Mouse (Mus musculus): ENCODE measurements at regions not wholly inside any gene's neighbourhood (a gene's known extent, or its start where the extent isn't known, plus 50 kb on each side); places are given as distances from the start of the nearest gene placed in this dataset.

DNA sequence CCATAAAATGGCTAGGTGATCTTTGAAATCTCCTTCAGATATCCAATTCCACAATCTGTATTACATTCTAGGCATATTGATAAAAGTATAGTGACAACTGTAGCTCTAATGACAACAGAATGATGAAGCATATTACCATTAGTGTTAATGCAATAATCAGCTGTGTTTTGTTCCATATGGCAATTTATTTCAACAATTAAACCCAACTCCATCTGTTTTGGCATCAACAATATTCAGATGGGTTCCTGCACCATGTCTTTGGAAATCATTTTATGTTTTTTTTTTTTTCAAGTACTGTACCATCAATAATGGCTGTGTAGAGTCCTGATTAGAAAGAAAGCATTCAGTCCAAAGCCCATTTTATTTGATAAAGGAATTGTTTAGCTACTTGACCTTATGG lies 498.5 kb upstream of the Tmpo start:
- H3K27ac ChIP-seq, result no peak overlapping the region
- H3K4me2 ChIP-seq, result no peak overlapping the region
- no peak for ATAC-seq (replicated peaks; ENCODE audit: low FRiP score)
- no peaks in the 10 kb centered on the region for H3K27me3 ChIP-seq
- no peak overlapping the region for H3K9ac ChIP-seq
- no peak overlapping the region for H3K4me3 ChIP-seq (replicated peaks)
- no peaks in the 10 kb centered on the region for H3K9me3 ChIP-seq (replicated peaks)
- H3K36me3 ChIP-seq, result no peaks in the 10 kb centered on the region
- no peaks in the 10 kb centered on the region for H3K4me1 ChIP-seq

DNA sequence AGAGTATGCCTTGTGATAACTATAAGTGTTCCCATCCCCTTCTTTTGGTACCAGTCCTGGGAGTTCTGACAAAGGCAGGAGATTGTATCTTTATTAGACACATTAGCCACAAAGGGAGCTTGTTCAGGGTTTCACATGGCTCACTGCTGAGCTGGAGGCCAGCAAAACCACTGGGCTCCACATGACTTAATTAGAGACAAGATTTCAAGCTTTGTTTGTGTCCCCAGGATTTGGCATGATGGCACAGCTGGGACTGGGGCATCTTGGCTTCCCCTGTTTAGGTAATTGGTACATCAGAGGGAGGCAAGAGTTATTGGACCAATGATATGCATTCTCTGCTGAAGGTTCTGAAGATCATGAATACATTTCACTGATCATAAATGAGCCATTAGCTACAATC lies 456.8 kb upstream of the Tmpo start:
- no peak overlapping the region for H3K4me2 ChIP-seq

DNA sequence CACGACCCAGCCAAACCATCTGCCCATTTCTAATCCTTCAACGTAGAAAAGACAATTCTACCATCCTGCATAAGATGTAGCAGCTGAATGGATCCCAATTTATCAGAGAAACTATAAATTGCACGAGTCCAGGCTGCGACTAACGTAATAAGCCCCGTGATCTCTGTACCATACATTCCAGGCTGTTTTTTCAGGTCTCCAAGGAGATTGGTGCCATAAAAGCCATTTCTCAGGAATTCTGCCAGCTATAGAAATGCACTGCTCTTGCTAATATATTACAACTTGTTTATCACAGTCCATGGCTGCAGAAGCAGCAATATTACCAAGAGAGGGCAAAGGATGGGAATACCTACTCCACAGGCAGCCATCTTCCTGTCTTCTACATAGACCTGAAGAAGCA lies 447.6 kb upstream of the Tmpo start:
- no peak overlapping the region for H3K4me3 ChIP-seq (replicated peaks)
- no peak overlapping the region for H3K9ac ChIP-seq
- no peak overlapping the region for H3K27ac ChIP-seq
- no peak for ATAC-seq (replicated peaks; ENCODE audit: low FRiP score)
- no peaks in the 10 kb centered on the region for H3K36me3 ChIP-seq
- no peaks in the 10 kb centered on the region for H3K9me3 ChIP-seq (replicated peaks)
- 70% methylated on average over 6 of the region's 6 CpGs for WGBS
- no peaks in the 10 kb centered on the region for H3K4me1 ChIP-seq
- no peak overlapping the region for H3K4me2 ChIP-seq
- H3K27me3 ChIP-seq, result no peaks in the 10 kb centered on the region

More for the DNA sequence above, 456.8 kb upstream of the Tmpo start:
- no peak for ATAC-seq (replicated peaks; ENCODE audit: low FRiP score)
- Histone ChIP-seq H3K9ac (no peak overlapping the region), H3K4me1 (no peaks in the 10 kb centered on the region), H3K36me3 (no peaks in the 10 kb centered on the region), H3K27me3 (no peaks in the 10 kb centered on the region), H3K27ac (no peak overlapping the region), H3K4me3 (replicated peaks) (no peak overlapping the region), H3K9me3 (replicated peaks) (no peaks in the 10 kb centered on the region)

- H3K4me1 ChIP-seq, result no peaks in the 10 kb centered on the region
These were observed 441.2 kb upstream of the Tmpo start for GRCm38 (mm10) chr10:91622281-91622680.

DNA sequence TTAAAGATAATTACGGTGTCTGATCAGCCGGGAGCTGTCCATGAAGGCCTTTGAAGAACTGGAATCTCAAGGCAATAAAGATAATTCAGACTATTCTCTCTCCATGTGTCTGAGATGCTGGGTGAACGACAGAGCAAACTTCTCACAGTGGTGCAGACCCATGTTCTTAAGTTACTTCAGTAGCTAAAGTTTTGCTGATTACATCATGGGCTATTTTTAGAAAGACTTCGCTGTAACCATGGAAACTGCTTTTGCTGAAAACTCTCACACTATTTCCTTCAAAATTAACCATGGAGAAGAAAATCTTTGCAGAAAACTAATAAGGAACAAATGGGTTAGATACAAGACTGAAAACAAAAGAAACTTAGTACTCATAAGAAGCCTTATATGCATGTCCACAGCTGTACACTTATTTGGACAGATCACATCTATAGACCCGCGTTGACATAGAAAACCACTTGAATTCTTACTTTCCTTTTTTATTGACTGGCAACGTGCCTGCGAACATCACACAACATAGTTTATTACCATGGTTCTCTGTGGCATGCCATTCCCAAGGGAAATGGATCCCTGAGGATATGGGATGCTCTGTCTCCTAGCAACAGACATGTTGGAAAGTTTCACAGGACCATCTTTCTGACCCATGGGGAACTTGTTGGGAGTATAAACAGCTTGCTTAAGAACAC lies 432.8 kb upstream of the Tmpo start:
- no peak overlapping the region for H3K27ac ChIP-seq
- H3K4me3 ChIP-seq (replicated peaks), result no peak overlapping the region
- H3K27me3 ChIP-seq, result no peaks in the 10 kb centered on the region
- WGBS, result 64% methylated on average over 8 of the region's 8 CpGs
- no peak overlapping the region for H3K9ac ChIP-seq
- ATAC-seq (replicated peaks; ENCODE audit: low FRiP score), result no peak
- H3K4me2 ChIP-seq, result no peak overlapping the region
- no peaks in the 10 kb centered on the region for H3K9me3 ChIP-seq (replicated peaks)
- no peaks in the 10 kb centered on the region for H3K4me1 ChIP-seq
- H3K36me3 ChIP-seq, result no peaks in the 10 kb centered on the region

More at GRCm38 (mm10) chr10:91622281-91622680, 441.2 kb upstream of the Tmpo start:
- H3K27ac ChIP-seq, result no peak overlapping the region
- no peaks in the 10 kb centered on the region for H3K27me3 ChIP-seq
- ATAC-seq (replicated peaks; ENCODE audit: low FRiP score), result no peak
- no peak overlapping the region for H3K4me3 ChIP-seq (replicated peaks)
- WGBS, result 88% methylated on average over 2 of the region's 2 CpGs
- H3K36me3 ChIP-seq, result no peaks in the 10 kb centered on the region
- H3K9me3 ChIP-seq (replicated peaks), result no peaks in the 10 kb centered on the region
- no peak overlapping the region for H3K9ac ChIP-seq
- H3K4me2 ChIP-seq, result no peak overlapping the region

DNA sequence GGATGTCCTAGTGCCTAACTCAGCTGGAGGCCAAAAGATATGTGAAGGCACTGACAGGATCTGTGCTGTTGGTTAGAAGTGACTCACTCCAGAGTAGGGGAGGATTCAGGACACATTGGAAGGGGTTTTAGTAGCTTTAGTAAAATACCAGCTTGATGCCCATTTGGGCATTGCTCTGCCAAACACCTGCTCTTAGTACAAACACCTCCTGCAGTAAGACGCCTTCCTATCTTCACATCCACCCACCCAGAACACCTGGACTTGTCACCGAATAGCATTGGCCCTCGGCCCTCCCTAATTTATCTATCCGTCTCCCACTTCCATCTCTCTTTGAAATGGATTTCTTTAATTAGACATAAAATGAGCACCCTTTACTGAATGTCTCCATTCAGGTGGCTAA lies 430.9 kb upstream of the Tmpo start:
- Histone ChIP-seq H3K9ac (no peak overlapping the region), H3K27ac (no peak overlapping the region), H3K4me3 (replicated peaks) (no peak overlapping the region), H3K4me2 (no peak overlapping the region), H3K4me1 (no peaks in the 10 kb centered on the region), H3K27me3 (no peaks in the 10 kb centered on the region), H3K36me3 (no peaks in the 10 kb centered on the region), H3K9me3 (replicated peaks) (no peaks in the 10 kb centered on the region)
- WGBS, result 88% methylated on average over 4 of the region's 4 CpGs
- ATAC-seq (replicated peaks; ENCODE audit: low FRiP score), result no peak

DNA sequence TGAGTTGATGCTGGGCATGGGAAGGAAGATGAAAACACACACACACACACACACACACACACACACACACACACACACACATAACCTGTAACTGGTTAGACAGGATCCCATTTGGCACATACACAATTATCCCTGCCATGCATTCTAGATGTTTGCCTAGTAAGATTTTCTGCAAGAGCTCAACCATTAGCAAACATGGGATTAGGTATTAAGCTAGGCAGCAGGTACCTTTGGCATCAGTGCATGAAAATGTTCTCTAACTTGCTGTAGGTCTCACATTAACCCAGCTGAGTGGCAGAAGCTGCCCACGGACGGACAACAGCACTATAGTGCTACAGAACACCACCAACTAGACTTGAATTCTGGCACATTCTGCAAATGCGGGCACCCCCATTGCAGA lies 413.8 kb upstream of the Tmpo start:
- WGBS, result 78% methylated on average over 3 of the region's 3 CpGs
- H3K36me3 ChIP-seq, result no peaks in the 10 kb centered on the region
- no peak overlapping the region for H3K9ac ChIP-seq
- H3K4me1 ChIP-seq, result peaks cover 7% of the 10 kb centered on the region; the same call in 1 of the 2 replicates
- ATAC-seq (replicated peaks; ENCODE audit: low FRiP score), result 0 out of 2 replicates have a peak, but pooled peaks have one; percentile 49
- no peak overlapping the region for H3K4me3 ChIP-seq (replicated peaks)
- no peak overlapping the region for H3K27ac ChIP-seq
- H3K4me2 ChIP-seq, result no peak overlapping the region
- no peaks in the 10 kb centered on the region for H3K27me3 ChIP-seq
- H3K9me3 ChIP-seq (replicated peaks), result no peaks in the 10 kb centered on the region

DNA sequence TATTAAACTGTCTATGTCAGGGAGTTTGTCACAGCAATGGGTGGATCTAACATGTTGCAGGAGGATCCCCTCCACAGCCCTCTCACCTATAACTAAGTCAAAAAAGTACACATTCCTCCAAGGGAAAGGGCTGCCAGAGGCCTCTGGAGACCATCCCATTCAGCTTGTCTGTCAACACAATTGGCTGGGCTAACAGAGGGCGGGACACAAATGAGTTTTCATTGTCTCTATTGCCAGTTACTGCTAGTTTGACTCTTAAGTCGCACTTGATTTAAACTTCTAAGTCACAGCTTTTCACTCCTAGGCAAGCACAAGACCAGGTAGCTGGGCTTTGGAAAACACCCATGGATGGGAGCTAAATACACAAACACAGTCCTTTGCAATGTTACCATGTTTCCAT lies 412.3 kb upstream of the Tmpo start:
- H3K4me1 ChIP-seq, result peaks cover 7% of the 10 kb centered on the region; the same call in 1 of the 2 replicates
- no peaks in the 10 kb centered on the region for H3K36me3 ChIP-seq
- no peak overlapping the region for H3K27ac ChIP-seq
- H3K9ac ChIP-seq, result no peak overlapping the region
- H3K4me3 ChIP-seq (replicated peaks), result no peak overlapping the region
- ATAC-seq (replicated peaks; ENCODE audit: low FRiP score), result no peak
- no peaks in the 10 kb centered on the region for H3K9me3 ChIP-seq (replicated peaks)
- H3K27me3 ChIP-seq, result no peaks in the 10 kb centered on the region
- WGBS, result 84% methylated on average over 2 of the region's 2 CpGs
- H3K4me2 ChIP-seq, result no peak overlapping the region

DNA sequence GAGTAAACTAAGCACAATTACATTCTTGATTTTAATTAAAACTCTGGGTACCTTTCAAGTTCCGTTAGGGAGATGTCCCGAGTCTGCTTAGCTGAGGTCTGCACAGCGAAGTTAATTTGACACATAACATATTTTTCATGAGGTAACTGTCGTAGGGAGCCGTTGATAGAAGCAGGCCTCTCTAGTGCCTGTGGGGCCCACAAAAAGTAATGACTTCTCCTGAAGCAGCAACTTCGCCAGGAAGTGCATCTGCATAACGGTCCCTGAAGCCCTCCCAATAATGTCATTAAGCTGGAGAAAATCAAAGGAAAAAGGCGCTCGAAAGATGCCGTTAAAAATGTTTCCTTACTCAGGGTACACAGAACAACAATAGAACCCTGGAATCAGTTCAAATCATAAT lies 410.7 kb upstream of the Tmpo start:
- Histone ChIP-seq H3K9ac (no peak overlapping the region), H3K27ac (no peak overlapping the region), H3K4me3 (replicated peaks) (no peak overlapping the region), H3K4me2 (no peak overlapping the region), H3K4me1 (peaks cover 7% of the 10 kb centered on the region; the same call in 1 of the 2 replicates), H3K9me3 (replicated peaks) (no peaks in the 10 kb centered on the region), H3K36me3 (no peaks in the 10 kb centered on the region), H3K27me3 (no peaks in the 10 kb centered on the region)
- WGBS, result 37% methylated on average over 10 of the region's 10 CpGs
- no peak for ATAC-seq (replicated peaks; ENCODE audit: low FRiP score)

DNA sequence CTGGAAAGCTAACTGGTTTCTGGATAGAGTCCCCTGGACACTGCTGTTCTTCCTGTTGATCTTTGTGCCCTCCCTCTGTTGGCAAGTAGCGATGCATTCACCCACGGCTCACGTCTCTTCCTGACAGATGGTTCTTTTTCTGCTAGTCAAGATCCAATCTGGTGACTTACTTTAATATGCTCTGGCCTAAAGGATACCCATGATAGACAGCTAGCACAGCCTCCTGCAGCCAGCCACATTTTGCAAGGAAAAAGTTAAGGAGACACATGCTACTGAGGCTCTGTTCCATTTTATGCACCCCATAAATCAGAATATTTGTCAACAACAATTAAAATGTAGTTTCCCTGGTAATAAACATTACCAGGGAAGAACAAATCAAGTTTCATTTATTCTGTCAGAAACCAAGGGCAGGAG lies 410.3 kb upstream of the Tmpo start:
- no peak overlapping the region for H3K4me3 ChIP-seq (replicated peaks)
- H3K9ac ChIP-seq, result no peak overlapping the region
- no peaks in the 10 kb centered on the region for H3K36me3 ChIP-seq
- WGBS, result 12% methylated on average over 3 of the region's 3 CpGs
- 0 out of 2 replicates have a peak, but pooled peaks have one; percentile 29 for ATAC-seq (replicated peaks; ENCODE audit: low FRiP score)
- no peak overlapping the region for H3K4me2 ChIP-seq
- H3K27ac ChIP-seq, result no peak overlapping the region
- no peaks in the 10 kb centered on the region for H3K27me3 ChIP-seq
- peaks cover 7% of the 10 kb centered on the region; the same call in 1 of the 2 replicates for H3K4me1 ChIP-seq
- no peaks in the 10 kb centered on the region for H3K9me3 ChIP-seq (replicated peaks)

DNA sequence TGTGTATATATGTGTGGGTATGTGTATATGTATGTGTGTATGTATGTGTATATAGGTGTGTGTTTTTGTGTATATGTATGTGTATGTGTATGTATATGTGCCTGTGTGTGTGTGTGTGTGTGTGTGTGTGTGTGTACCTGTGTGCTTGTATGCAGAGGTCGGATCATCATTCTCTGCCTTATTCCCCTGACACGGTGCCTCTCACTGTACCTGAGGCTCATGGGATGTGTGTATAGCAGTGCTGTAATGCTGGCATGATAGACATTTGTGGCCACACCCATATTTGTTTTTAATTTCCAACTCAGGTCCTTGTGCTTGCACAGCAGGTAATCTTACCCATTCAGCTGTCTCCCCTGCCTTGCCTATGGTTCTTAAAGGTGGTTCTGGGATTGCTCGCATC lies 402.1 kb upstream of the Tmpo start:
- Histone ChIP-seq H3K4me3 (replicated peaks) (no peak overlapping the region), H3K4me2 (no peak overlapping the region), H3K27ac (no peak overlapping the region), H3K9ac (no peak overlapping the region), H3K27me3 (no peaks in the 10 kb centered on the region), H3K4me1 (peaks cover 12% of the 10 kb centered on the region), H3K9me3 (replicated peaks) (no peaks in the 10 kb centered on the region), H3K36me3 (no peaks in the 10 kb centered on the region)
- no peak; the same call in 1 of the 2 replicates for ATAC-seq (replicated peaks; ENCODE audit: low FRiP score)
- 86% methylated on average over 3 of the region's 3 CpGs for WGBS

DNA sequence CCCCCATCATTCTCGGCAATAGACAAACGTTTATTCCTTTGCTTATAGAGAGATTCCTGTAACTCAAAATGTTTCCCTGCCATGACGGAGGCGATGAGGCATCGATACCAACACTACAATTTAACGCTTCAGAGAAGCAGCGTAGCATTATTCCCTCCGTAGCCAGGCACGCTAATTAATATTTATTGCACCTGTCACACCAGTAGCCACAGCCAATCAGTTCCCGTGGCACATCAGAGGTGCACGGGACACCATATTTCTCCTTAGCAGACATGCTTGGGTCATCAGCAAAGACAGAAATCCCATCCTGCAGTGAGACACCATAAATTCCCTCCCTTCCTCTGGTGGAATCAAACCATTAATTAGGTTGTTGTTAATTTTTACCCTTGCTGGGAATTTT lies 399.8 kb upstream of the Tmpo start:
- Histone ChIP-seq H3K27me3 (no peaks in the 10 kb centered on the region), H3K27ac (no peak overlapping the region), H3K9me3 (replicated peaks) (no peaks in the 10 kb centered on the region), H3K4me1 (peaks cover 12% of the 10 kb centered on the region), H3K36me3 (no peaks in the 10 kb centered on the region), H3K9ac (no peak overlapping the region), H3K4me3 (replicated peaks) (0 out of 2 replicates have a peak overlapping the region, but pooled peaks have one; percentile 4), H3K4me2 (peak overlapping the region; percentile 47)
- 23% methylated on average over 11 of the region's 11 CpGs for WGBS
- peak; percentile 82 for ATAC-seq (replicated peaks; ENCODE audit: low FRiP score)
